In the genomic region with DNA sequence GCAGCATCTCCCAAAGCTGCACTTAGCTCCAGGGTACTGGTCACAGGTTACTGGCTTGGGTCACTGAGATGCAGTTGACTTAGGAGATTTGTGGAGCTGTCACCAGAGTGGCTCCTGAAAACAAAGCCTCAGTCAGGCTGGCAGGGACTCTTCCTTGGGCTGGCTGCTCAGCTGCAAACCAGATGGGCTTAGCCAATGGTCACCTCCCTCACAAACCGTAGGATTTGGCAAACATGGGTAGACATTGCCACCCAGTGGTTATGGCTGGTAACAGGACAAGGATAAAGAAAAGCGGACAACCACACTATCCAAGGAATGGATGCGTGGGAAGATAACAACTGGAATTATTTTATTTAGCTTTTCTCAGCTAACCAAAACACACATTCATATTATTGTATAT, we compare ENCODE assay signal across 8 mouse cellular contexts. TPM values are rescaled to one million over a fixed set of nuclear protein-coding genes. Genes with fewer than 3 reads are reported as not detected.
DNase-seq lines count a peak whose midpoint lies in the region; ATAC-seq and TF ChIP-seq lines count a peak whose summit lies in the region.

No protein-coding gene starts in this region.

- no peak overlapping the region for H3K4me3 ChIP-seq in gastrocnemius, adult 2 months
- no peak overlapping the region for H3K4me3 ChIP-seq in left cerebral cortex, adult 2 months

- intact Hi-C loops in gastrocnemius, adult 2 months (cut with DNase I) = loop anchor here (10.0 kb wide), 1 partner anchor 1044 kb away; the partner anchor contains the start of gene Hs3st3b1
- intact Hi-C loops in left cerebral cortex, adult 2 months (cut with DNase I) = loop anchor here (5.0 kb wide), 5 partner anchors 526 to 1756 kb away; partner anchors contain the start of gene Hs3st3b1

- ATAC-seq in CD4-positive, CD25-positive, alpha-beta regulatory T cell, adult 4 months = no peak
- ATAC-seq in common myeloid progenitor, adult 5-6 weeks (replicated peaks; ENCODE audit: low read depth, poor library complexity, severe bottlenecking) = peak; percentile 94

- DNase-seq in CD4-positive, CD25-positive, alpha-beta regulatory T cell, adult 2 months (ENCODE audit: low read depth, low spot score) = peak; percentile 25
- DNase-seq in gastrocnemius, adult 2 months = peak; percentile 66
- DNase-seq in hindlimb bud, embryonic 11.5 days (ENCODE audit: extremely low spot score, low read depth, low spot score) = peak; percentile 93
- peak; percentile 65 to 82 for DNase-seq in left cerebral cortex, adult 2 months (ENCODE audit: extremely low spot score in 1 of 2, low spot score in 2 of 2)
- DNase-seq in lung, postnatal 36 days = peak; percentile 70
- DNase-seq in right cerebral cortex, postnatal 10 days (ENCODE audit: low spot score in 2 of 2) = peak; percentile 83 to 87

- H3K27ac ChIP-seq in gastrocnemius, adult 2 months = no peak overlapping the region
- no peak overlapping the region for H3K27ac ChIP-seq in left cerebral cortex, adult 2 months

- peak; percentile 79 for TF ChIP-seq CTCF in gastrocnemius, adult 2 months (IDR thresholded peaks at IDR 0.05)
- TF ChIP-seq CTCF in left cerebral cortex, adult 2 months (IDR thresholded peaks at IDR 0.05) = peak; percentile 93

RNA-seq across cellular contexts. Expression of gene Elac2, which starts 10.3 kb away (rescaled TPM):
- 10 to 100 TPM in 1 of 2 experiments, 1 to 10 TPM in 1; 8.2 to 10.9 TPM for polyA plus RNA-seq in CD4-positive, CD25-positive, alpha-beta regulatory T cell, adult 4 months (2017; shearing (Covaris generic))
- total RNA-seq in common myeloid progenitor, adult 5-6 weeks (2017) = 42.6 and 44.3 TPM in 2 replicates
- total RNA-seq in gastrocnemius, adult 2 months (2021) = 10 to 100 TPM; 19.7 to 19.8 TPM
- 10 to 100 TPM; 27.1 to 29.0 TPM for total RNA-seq in left cerebral cortex, adult 2 months (2021)

Comparison
In these comparisons a context has a peak if more than half of its experiments do, and no peak if none do; other contexts are left out.
1. DNase-seq: peak in every context shown above with its lines; median percentile 93 in hindlimb bud, embryonic 11.5 days; 85 in right cerebral cortex, postnatal 10 days; 74 in left cerebral cortex, adult 2 months; 70 in lung, postnatal 36 days; 66 in gastrocnemius, adult 2 months; 25 in CD4-positive, CD25-positive, alpha-beta regulatory T cell, adult 2 months.